Mouse (Mus musculus) gonadal fat pad, adult 2 months (tissue): ENCODE measurements around the gene Apc2. TPM values are rescaled to one million over a fixed set of nuclear protein-coding genes. Genes with fewer than 3 reads are reported as not detected.

Experiments
- DNase-seq: peaks from one replicate; pipeline ENCODE4 v3.0.0-alpha.2; 2012; ENCODE audit warnings: low read depth
- polyA plus RNA-seq: library from polyadenylated mRNA; depleted of rRNA; stranded (reverse); fragments of >200 nt; gene quantifications from 2 replicates; pipeline ENCODE4 v1.2.3, GENCODE M21; 2012

Gene Apc2
- polyA plus RNA-seq, 1 experiment: 1.4 TPM

- DNase-seq: no peak
Observed at GRCm38 (mm10) chr10:80321014-80321669, 25.4 kb downstream of the Apc2 start.

GRCm38 (mm10) chr10:80321670-80322581, 26.1 kb downstream of the Apc2 start:
- no peak for DNase-seq

GRCm38 (mm10) chr10:80322811-80323211, 27.0 kb downstream of the Apc2 start:
- DNase-seq: no peak

GRCm38 (mm10) chr10:80323261-80324119, 27.7 kb downstream of the Apc2 start:
- no peak for DNase-seq

- no peak for DNase-seq
Observed at GRCm38 (mm10) chr10:80324120-80325037, 28.6 kb downstream of the Apc2 start.

- no peak for DNase-seq
Observed at GRCm38 (mm10) chr10:80325045-80325444, 29.3 kb downstream of the Apc2 start.

GRCm38 (mm10) chr10:80329273-80330081, 33.7 kb downstream of the Apc2 start, which contains the start of the genes Pcsk4 and Reep6:
Gene Pcsk4, minus strand, starts transcription at chr10:80329498.
Gene Reep6, plus strand, starts transcription at chr10:80329953.
- DNase-seq: peak; percentile 87

GRCm38 (mm10) chr10:80330084-80330483, 34.3 kb downstream of the Apc2 start:
- no peak for DNase-seq

- DNase-seq: no peak
Observed at GRCm38 (mm10) chr10:80330888-80331287, 35.1 kb downstream of the Apc2 start.

- DNase-seq: no peak
Observed at GRCm38 (mm10) chr10:80331636-80332524, 36.1 kb downstream of the Apc2 start.

- DNase-seq: no peak
Observed at GRCm38 (mm10) chr10:80332525-80332989, 36.8 kb downstream of the Apc2 start.

- DNase-seq: no peak
Observed at GRCm38 (mm10) chr10:80336263-80336662, 40.5 kb downstream of the Apc2 start.

GRCm38 (mm10) chr10:80339941-80340750, 44.4 kb downstream of the Apc2 start:
- DNase-seq: no peak

- no peak for DNase-seq
Observed at GRCm38 (mm10) chr10:80341026-80341425, 45.2 kb downstream of the Apc2 start.

- no peak for DNase-seq
Observed at GRCm38 (mm10) chr10:80341491-80342304, 45.9 kb downstream of the Apc2 start.

- DNase-seq: no peak
Observed at GRCm38 (mm10) chr10:80342305-80342748, 46.5 kb downstream of the Apc2 start.
